Mouse (Mus musculus) heart, postnatal 0 days (tissue): Measurements from ENCODE around the gene Dlgap4. TPM values are rescaled to one million over a fixed set of nuclear protein-coding genes. Genes with fewer than 3 reads are reported as not detected.

Source experiments
- ATAC-seq: fragments of 200-750 bp; cut with Nextera tagmentation; 2 replicates; pipeline ENCODE4 v1.8.0; 2017; ENCODE audit warnings: low read depth, moderate number of reproducible peaks, moderate library complexity; ENCODE audit not compliant: insufficient read depth
- DNase-seq: peaks from one replicate; pipeline ENCODE4 v3.0.0-alpha.2; 2016; ENCODE audit warnings: low spot score
- H3K27ac ChIP-seq: fragments of 300-500 bp; sonication (generic); 2 replicates; pipeline ENCODE4 v1.5.1; 2014; ENCODE audit warnings: low read depth, mild to moderate bottlenecking
- H3K27me3 ChIP-seq: fragments of 300-500 bp; sonication (generic); 2 replicates; pipeline ENCODE4 v1.6.1; 2014; ENCODE audit warnings: low read length, mixed read lengths; ENCODE audit not compliant: control insufficient read depth, insufficient read depth
- H3K36me3 ChIP-seq: fragments of 300-500 bp; sonication (generic); replicated peaks from 2 replicates; pipeline ENCODE4 v1.6.1; 2014; ENCODE audit warnings: low read length, mixed read lengths; ENCODE audit not compliant: control insufficient read depth, insufficient read depth
- H3K4me1 ChIP-seq: fragments of 300-500 bp; sonication (generic); 2 replicates; pipeline ENCODE4 v1.6.1; 2014; ENCODE audit warnings: antibody characterized with exemption; ENCODE audit not compliant: control insufficient read depth, insufficient read depth
- H3K4me2 ChIP-seq: fragments of 300-500 bp; sonication (generic); 2 replicates; pipeline ENCODE4 v1.6.1; 2014; ENCODE audit warnings: low read depth, mild to moderate bottlenecking, low read length, moderate library complexity
- H3K4me3 ChIP-seq: fragments of 300-500 bp; sonication (generic); 2 replicates; pipeline ENCODE4 v1.5.1; 2014; ENCODE audit warnings: low read depth, low read length
- H3K9ac ChIP-seq: fragments of 300-500 bp; sonication (generic); replicated peaks from 2 replicates; pipeline ENCODE4 v1.6.1; 2014; ENCODE audit warnings: low read depth, low read length, mixed read lengths
- H3K9me3 ChIP-seq: fragments of 300-500 bp; sonication (generic); replicated peaks from 2 replicates; pipeline ENCODE4 v1.6.1; 2016; ENCODE audit warnings: low read length; ENCODE audit not compliant: control insufficient read depth
- CTCF ChIP-seq: IDR thresholded peaks from 2 replicates; pipeline ENCODE4 v1.5.1; 2016; ENCODE audit warnings: antibody characterized with exemption, control low read depth, low read depth
- EP300 ChIP-seq: IDR thresholded peaks from 2 replicates; pipeline ENCODE4 v1.6.1; 2016; ENCODE audit warnings: antibody characterized with exemption, low read depth
- WGBS: fragments of 180-500 bp; shearing (Covaris S2); extraction: QIAGEN DNeasy Blood & Tissue Kit; methylation state at CpG from one replicate; pipeline ENCODE4 v1.1.7; 2014; 5-methylcytosine and 5-hydroxymethylcytosine counted together
- polyA plus RNA-seq: library from polyadenylated mRNA; unstranded; fragments of >200 nt; fragmentation: Nextera tagmentation; extraction: Ambion mirVana; gene quantifications from 2 replicates; pipeline ENCODE4 v1.2.1, GENCODE M21; 2015
- total RNA-seq: library from RNA; depleted of rRNA; stranded (reverse); fragments of >200 nt; gene quantifications from 2 replicates; pipeline ENCODE4 v1.2.3, GENCODE M21; 2014; ENCODE audit warnings: low replicate concordance

Dlgap4 gene
- total and polyA plus RNA-seq, 2 experiments from 2014 or later, result 51.3 to 58.5 TPM

DNA sequence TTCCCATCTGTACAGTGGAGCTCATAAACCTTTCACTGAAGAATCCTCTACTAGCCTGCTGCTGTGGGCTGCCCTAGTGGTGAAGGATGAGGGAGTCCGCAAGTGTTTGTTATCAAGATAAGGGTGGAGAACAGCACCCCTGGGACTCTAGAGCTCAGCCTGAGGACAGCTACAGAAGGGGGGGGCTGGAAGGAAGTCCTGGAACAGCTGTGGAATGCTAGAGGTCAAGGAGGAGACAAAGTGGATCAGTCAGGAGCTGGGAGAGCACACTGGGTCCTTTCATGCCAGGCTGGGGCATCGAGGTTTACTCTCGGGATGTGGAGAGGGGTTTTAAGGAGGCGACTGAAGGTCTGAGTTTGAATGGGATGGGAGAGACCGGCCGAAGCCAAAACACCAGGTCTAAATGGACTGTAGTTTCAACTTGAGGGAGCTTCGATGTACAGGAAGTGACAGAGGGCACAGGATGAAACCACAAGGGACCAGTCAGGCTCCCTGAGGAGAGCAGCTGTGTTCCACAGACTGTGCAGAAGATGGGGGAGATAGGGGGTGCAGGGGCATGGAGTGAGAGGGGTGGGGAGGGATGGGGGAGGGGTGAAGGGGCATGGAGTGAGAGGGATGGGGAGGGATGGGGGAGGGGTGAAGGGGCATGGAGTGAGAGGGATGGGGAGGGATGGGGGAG lies 164.0 kb downstream of the Dlgap4 start:
- peak overlapping the region; percentile 55 for H3K27ac ChIP-seq
- H3K4me3 ChIP-seq, result peak overlapping the region; percentile 32
- peaks cover 16% of the 10 kb centered on the region for H3K36me3 ChIP-seq
- peak overlapping the region; percentile 25 for H3K9ac ChIP-seq
- 32% methylated on average over 7 of the region's 7 CpGs for WGBS
- H3K4me2 ChIP-seq, result peak overlapping the region; percentile 60
- H3K27me3 ChIP-seq, result no peaks in the 10 kb centered on the region
- no peak; the same call in 1 of the 2 replicates for TF ChIP-seq CTCF
- TF ChIP-seq EP300, result no peak
- H3K9me3 ChIP-seq, result no peaks in the 10 kb centered on the region
- ATAC-seq, result no peak
- H3K4me1 ChIP-seq, result peaks cover 38% of the 10 kb centered on the region
- DNase-seq, result peak; percentile 35

DNA sequence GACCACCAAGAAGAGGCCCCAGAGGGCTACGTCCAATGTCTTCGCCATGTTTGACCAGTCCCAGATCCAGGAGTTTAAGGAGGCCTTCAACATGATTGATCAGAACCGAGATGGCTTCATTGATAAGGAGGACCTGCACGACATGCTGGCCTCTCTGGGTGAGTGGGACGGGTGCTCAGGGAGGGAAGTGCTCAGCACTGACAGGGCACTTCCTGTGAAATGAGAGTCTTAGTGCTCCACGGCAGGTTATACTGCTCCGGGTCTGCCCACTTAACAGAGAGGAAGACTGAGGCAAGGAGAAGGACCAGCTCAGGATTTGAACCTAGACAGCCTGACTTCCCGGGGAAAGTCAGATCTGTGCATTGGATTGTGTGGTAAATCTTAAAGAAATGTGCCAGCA lies 165.1 kb downstream of the Dlgap4 start:
- Histone ChIP-seq H3K4me3 (0 out of 2 replicates have a peak overlapping the region, but pooled peaks have one; percentile 2), H3K36me3 (peaks cover 16% of the 10 kb centered on the region), H3K4me1 (peaks cover 43% of the 10 kb centered on the region), H3K9ac (0 out of 2 replicates have a peak overlapping the region, but pooled peaks have one; percentile 6), H3K27me3 (no peaks in the 10 kb centered on the region), H3K27ac (no peak overlapping the region), H3K9me3 (no peaks in the 10 kb centered on the region), H3K4me2 (peak overlapping the region; percentile 60)
- 72% methylated on average over 8 of the region's 8 CpGs for WGBS
- no peak for TF ChIP-seq EP300
- no peak for TF ChIP-seq CTCF
- DNase-seq (no peak), ATAC-seq (no peak)

- H3K27ac ChIP-seq, result no peak overlapping the region
- no peaks in the 10 kb centered on the region for H3K27me3 ChIP-seq
- peaks cover 16% of the 10 kb centered on the region for H3K36me3 ChIP-seq
- 0 out of 2 replicates have a peak overlapping the region, but pooled peaks have one; percentile 5 for H3K4me3 ChIP-seq
- no peak for ATAC-seq
- peaks cover 48% of the 10 kb centered on the region for H3K4me1 ChIP-seq
- TF ChIP-seq EP300, result no peak
- TF ChIP-seq CTCF, result no peak
- no peak for DNase-seq
- 45% methylated on average over 5 of the region's 5 CpGs for whole genome bisulfite sequencing
- H3K9ac ChIP-seq, result 0 out of 2 replicates have a peak overlapping the region, but pooled peaks have one; percentile 6
- H3K9me3 ChIP-seq, result no peaks in the 10 kb centered on the region
- peak overlapping the region; percentile 60 for H3K4me2 ChIP-seq
Measured at GRCm38 (mm10) chr2:156779036-156779435, 165.5 kb downstream of the Dlgap4 start.

DNA sequence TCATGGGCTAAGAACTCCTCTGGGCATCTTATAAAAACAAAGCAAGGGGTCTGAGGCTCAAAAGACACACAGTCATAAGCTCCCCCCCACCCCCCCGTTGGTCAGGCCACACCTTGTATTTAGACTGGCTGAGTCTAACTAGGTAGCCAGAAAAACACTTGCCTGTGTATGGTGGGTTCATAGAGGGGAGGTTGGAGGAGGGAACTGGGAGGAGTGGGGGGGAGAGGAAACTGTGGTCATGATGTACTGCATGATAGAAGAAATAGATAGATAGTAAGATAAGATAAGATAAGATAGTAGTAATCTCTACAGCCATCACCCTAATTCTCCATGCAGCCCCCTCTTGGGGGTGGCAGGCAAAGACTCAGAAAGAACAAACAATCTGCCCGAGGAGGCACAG lies 166.0 kb downstream of the Dlgap4 start:
- ATAC-seq, result no peak
- Histone ChIP-seq H3K36me3 (peaks cover 16% of the 10 kb centered on the region), H3K4me1 (peaks cover 51% of the 10 kb centered on the region), H3K9ac (no peak overlapping the region), H3K4me2 (peak overlapping the region; percentile 60), H3K4me3 (no peak overlapping the region), H3K27ac (no peak overlapping the region), H3K27me3 (no peaks in the 10 kb centered on the region), H3K9me3 (no peaks in the 10 kb centered on the region)
- no peak for TF ChIP-seq EP300
- TF ChIP-seq CTCF, result no peak
- DNase-seq, result no peak
- WGBS, result 58% methylated on average over 2 of the region's 2 CpGs

DNA sequence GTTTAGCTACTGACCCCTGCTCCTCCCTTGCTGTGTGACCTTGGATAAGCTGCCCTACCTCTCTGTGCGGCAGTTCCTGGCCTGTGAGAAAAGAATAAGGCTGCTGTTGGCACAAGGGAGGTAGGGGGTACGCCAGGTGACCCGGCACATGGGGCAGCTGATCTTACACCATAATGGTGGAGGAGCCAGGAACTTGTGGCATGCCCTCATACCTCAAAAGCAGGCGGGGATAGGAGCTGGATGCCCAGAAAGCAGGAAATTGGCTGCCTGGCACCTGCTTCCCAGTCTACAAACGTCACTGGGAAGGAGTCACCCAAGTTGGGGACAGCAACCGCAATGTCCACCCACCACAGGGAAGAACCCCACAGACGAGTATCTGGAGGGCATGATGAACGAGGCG lies 166.6 kb downstream of the Dlgap4 start:
- TF ChIP-seq CTCF (no peak), EP300 (no peak)
- Histone ChIP-seq H3K4me1 (peaks cover 46% of the 10 kb centered on the region), H3K4me3 (no peak overlapping the region), H3K27ac (no peak overlapping the region), H3K9ac (no peak overlapping the region), H3K27me3 (no peaks in the 10 kb centered on the region), H3K9me3 (no peaks in the 10 kb centered on the region), H3K36me3 (peaks cover 16% of the 10 kb centered on the region), H3K4me2 (no peak overlapping the region)
- no peak for ATAC-seq
- 72% methylated on average over 9 of the region's 9 CpGs for WGBS
- DNase-seq, result no peak
